Comparison of ENCODE assay signal across 7 mouse cellular contexts in the genomic region with DNA sequence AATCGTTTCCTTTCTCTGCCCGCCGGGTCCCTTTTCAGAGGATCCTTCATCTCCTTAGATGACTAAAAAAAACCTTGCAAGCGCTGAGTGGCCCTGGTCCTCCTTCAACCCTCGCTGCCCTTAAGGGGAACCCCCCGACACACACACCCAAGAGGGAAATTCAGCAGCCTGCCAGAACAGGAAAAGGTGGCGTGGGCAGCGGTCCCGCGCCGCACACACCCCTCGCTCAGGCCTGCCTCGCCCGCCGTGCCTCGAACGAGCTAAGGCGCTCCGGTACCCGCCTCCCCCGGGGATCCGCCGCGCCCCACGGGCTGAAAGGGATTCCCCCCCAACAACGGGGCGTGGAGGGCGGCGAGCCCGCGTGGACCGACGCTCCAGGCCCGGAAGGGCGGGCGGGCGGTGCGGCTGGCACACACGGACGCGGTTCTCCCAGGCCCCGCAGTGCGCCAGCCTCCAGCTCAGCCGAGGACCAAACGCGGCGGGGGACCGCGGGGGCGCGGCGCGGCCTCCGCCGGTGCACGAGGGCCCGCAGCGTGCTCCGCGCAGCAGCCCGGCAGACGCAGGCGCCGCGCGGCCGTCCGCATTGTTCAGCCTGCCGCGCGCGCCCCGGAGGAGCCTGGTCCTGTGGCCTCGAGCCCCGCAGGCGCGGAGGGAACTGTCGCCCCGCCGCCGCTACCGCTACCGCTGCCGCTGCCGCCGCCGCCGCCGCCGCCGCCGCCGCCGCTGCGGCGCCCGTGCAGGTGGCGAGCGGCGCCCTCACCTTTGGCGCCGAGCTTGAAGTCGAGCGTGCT. TPM values are rescaled to one million over a fixed set of nuclear protein-coding genes. Genes with fewer than 3 reads are reported as not detected.
DNase-seq lines count a peak whose midpoint lies in the region; ATAC-seq and TF ChIP-seq lines count a peak whose summit lies in the region.

No protein-coding gene starts in this region.

- H3K27ac ChIP-seq in forebrain, embryonic 13.5 days = peak overlapping the region; percentile 92
- H3K27ac ChIP-seq in hindbrain, embryonic 12.5 days = peak overlapping the region; percentile 94
- H3K27ac ChIP-seq in small intestine, adult 2 months (ENCODE audit: insufficient read depth, low read depth, low read length) = no peak overlapping the region

- no peaks in the 10 kb centered on the region for H3K36me3 ChIP-seq in forebrain, embryonic 13.5 days (ENCODE audit: poor library complexity, severe bottlenecking)
- H3K36me3 ChIP-seq in hindbrain, embryonic 12.5 days = no peaks in the 10 kb centered on the region
- no peaks in the 10 kb centered on the region for H3K36me3 ChIP-seq in small intestine, adult 2 months (ENCODE audit: control insufficient read depth, insufficient read depth, low read length)

- ATAC-seq in forebrain, embryonic 13.5 days = peak; percentile 84
- ATAC-seq in hindbrain, embryonic 12.5 days (ENCODE audit: low FRiP score) = peak; percentile 78

- no peak for TF ChIP-seq POLR2A in small intestine, adult 2 months (IDR thresholded peaks at IDR 0.05; ENCODE audit: low read depth, low read length)

- H3K27me3 ChIP-seq in forebrain, embryonic 13.5 days = no peaks in the 10 kb centered on the region
- H3K27me3 ChIP-seq in hindbrain, embryonic 12.5 days = no peaks in the 10 kb centered on the region
- H3K27me3 ChIP-seq in small intestine, adult 2 months (ENCODE audit: control insufficient read depth, insufficient read depth, low read length) = no peaks in the 10 kb centered on the region; the same call in 1 of the 2 replicates

- peak overlapping the region; percentile 55 for H3K4me2 ChIP-seq in forebrain, embryonic 13.5 days
- peak overlapping the region; percentile 42 for H3K4me2 ChIP-seq in hindbrain, embryonic 12.5 days (replicated peaks)

- TF ChIP-seq CTCF in small intestine, adult 2 months (IDR thresholded peaks at IDR 0.05; ENCODE audit: extremely low read depth, insufficient read length, insufficient replicate concordance, low read depth, low read length) = no peak

- H3K9me3 ChIP-seq in forebrain, embryonic 13.5 days (replicated peaks) = no peaks in the 10 kb centered on the region
- H3K9me3 ChIP-seq in hindbrain, embryonic 12.5 days (replicated peaks) = no peaks in the 10 kb centered on the region

- peak overlapping the region; percentile 66 for H3K4me3 ChIP-seq in forebrain, embryonic 13.5 days
- H3K4me3 ChIP-seq in hindbrain, embryonic 12.5 days = peak overlapping the region; percentile 71
- H3K4me3 ChIP-seq in small intestine, adult 2 months (ENCODE audit: low read depth, low read length) = peak overlapping the region; percentile 87

- intact Hi-C loops in left cerebral cortex, postnatal 36 days (cut with DNase I) = loop anchor here (2.0 kb wide), 1 partner anchor 109 kb away; no protein-coding TSS in a partner anchor

- peak; percentile 45 for DNase-seq in MN1 (ENCODE audit: low spot score)
- peak; percentile 59 for DNase-seq in brain, adult 2 months (ENCODE audit: low read depth, low spot score)
- peak; percentile 28 to 57 for DNase-seq in left cerebral cortex, postnatal 36 days (ENCODE audit: low spot score in 2 of 2)
- peak; percentile 30 for DNase-seq in mesoderm, embryonic 11.5 days (ENCODE audit: low read depth, low spot score)

- H3K9ac ChIP-seq in forebrain, embryonic 13.5 days = peak overlapping the region; percentile 88
- peak overlapping the region; percentile 78 for H3K9ac ChIP-seq in hindbrain, embryonic 12.5 days

- peaks cover 9% of the 10 kb centered on the region for H3K4me1 ChIP-seq in forebrain, embryonic 13.5 days
- H3K4me1 ChIP-seq in hindbrain, embryonic 12.5 days = peaks cover 5% of the 10 kb centered on the region; the same call in 1 of the 2 replicates
- H3K4me1 ChIP-seq in small intestine, adult 2 months (ENCODE audit: control insufficient read depth, insufficient read depth, insufficient read length, low read length) = no peaks in the 10 kb centered on the region

- WGBS in forebrain, embryonic 13.5 days = 20% methylated on average over 47 of the region's 104 CpGs
- WGBS in hindbrain, embryonic 12.5 days = 13% methylated on average over 79 of the region's 104 CpGs
- 15% methylated on average over 96 of the region's 104 CpGs for WGBS in small intestine, adult 2 months

RNA-seq across cellular contexts. Expression of gene Sms, which starts 0.7 kb away (rescaled TPM):
- polyA plus RNA-seq in forebrain, embryonic 13.5 days (2015; fragmentation: Nextera tagmentation; extraction: Ambion mirVana) = 120 and 139 TPM in 2 replicates
- 90.8 and 106 TPM in 2 replicates for polyA plus RNA-seq in hindbrain, embryonic 12.5 days (2016; fragmentation: Nextera tagmentation; extraction: Ambion mirVana)
- total RNA-seq in left cerebral cortex, postnatal 36 days (2021) = 10 to 100 TPM; 66.3 to 76.7 TPM
- 5.4 and 5.5 TPM in 2 replicates for polyA plus RNA-seq in small intestine, adult 2 months (2012; rRNA removed)

Comparison
In these comparisons a context has a peak if more than half of its experiments do, and no peak if none do; other contexts are left out.
1. RNA of gene Sms, which starts 0.7 kb away (polyA plus RNA-seq): 120 to 139 TPM in forebrain, embryonic 13.5 days and 90.8 to 106 TPM in hindbrain, embryonic 12.5 days; 5.4 to 5.5 TPM in small intestine, adult 2 months; every median in the first group is over 10 times any median in the second.
2. Peak in every context shown above with its lines, with median percentiles within 50 percentile points of each other: DNase-seq and H3K4me3 ChIP-seq.